Mouse (Mus musculus): ENCODE results near the gene Zbtb16. TPM values are rescaled to one million over a fixed set of nuclear protein-coding genes. Genes with fewer than 3 reads are reported as not detected.

Gene Zbtb16
- total RNA-seq, 2 experiments from 2014 or later, result 4.7 to 5.8 TPM

DNA sequence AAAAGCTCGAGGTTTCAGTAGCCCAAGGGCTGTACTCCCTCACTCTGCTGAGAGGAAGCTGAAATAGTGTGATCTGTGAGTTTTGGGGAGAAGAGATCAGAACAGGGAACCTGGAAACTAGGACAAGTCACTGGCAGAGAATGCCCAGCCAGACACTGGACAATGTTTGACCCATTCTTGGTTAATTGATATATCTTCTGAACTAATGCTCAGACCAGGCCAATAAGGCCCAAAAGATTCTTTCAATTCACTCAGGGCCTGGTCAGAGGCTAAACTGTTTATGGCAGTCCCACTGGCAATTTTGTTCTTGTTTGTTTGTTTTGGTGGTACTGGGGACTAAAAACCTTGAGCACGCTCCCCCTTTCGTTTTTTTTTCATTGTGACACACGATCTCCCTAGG, 87.8 kb downstream of the Zbtb16 start:
- ATAC-seq (replicated peaks; ENCODE audit: poor library complexity), result no peak

DNA sequence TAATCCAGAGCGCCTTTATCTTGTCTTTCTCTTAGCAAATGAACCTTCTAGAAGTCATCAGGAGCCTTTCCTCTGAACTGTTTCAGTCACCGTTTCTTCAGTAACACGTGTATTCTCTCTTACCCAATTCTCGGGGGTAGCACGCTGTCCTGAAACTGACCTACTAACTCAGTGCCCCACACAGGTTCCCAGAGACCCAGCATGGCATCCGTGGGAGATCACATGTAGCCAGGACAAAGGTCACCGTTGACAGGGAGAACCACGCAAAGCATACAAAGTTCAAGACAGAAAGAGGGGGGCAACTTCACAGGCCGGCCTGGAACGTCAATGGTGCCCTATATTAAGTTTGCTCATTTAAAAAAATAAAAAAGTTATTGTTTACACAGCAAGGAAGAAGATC, 89.5 kb downstream of the Zbtb16 start:
- no peak for ATAC-seq (replicated peaks; ENCODE audit: poor library complexity)

- ATAC-seq (replicated peaks; ENCODE audit: poor library complexity), result no peak
Observed at GRCm38 (mm10) chr9:48745347-48746119, 90.5 kb downstream of the Zbtb16 start.

DNA sequence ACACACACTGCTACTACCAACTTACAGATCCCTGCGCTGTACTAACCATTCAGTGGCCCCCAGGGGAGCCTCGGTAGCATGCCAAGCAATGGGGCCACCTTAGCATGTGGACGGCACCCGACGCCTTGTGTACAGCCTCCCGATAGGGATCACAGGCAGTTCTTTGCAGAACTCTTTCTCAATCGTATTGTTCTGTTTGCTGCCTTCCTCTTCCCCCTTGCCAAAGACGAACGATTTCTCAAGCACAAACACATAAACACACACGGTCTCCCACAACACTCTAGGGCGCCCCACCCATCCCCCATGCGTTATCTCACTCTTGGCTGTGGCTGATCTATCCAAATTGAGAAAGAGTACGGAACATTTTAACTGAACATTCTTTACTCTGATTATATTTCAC, 91.1 kb downstream of the Zbtb16 start:
- ATAC-seq (replicated peaks; ENCODE audit: poor library complexity), result peak; percentile 90

GRCm38 (mm10) chr9:48744451-48744850, 91.6 kb downstream of the Zbtb16 start:
- ATAC-seq (replicated peaks; ENCODE audit: poor library complexity), result no peak

- ATAC-seq (replicated peaks; ENCODE audit: poor library complexity), result no peak
Observed at GRCm38 (mm10) chr9:48743338-48744285, 92.4 kb downstream of the Zbtb16 start.

GRCm38 (mm10) chr9:48742150-48742549, 93.9 kb downstream of the Zbtb16 start:
- no peak for ATAC-seq (replicated peaks; ENCODE audit: poor library complexity)

- no peak for ATAC-seq (replicated peaks; ENCODE audit: poor library complexity)
Observed at GRCm38 (mm10) chr9:48741433-48742077, 94.5 kb downstream of the Zbtb16 start.

DNA sequence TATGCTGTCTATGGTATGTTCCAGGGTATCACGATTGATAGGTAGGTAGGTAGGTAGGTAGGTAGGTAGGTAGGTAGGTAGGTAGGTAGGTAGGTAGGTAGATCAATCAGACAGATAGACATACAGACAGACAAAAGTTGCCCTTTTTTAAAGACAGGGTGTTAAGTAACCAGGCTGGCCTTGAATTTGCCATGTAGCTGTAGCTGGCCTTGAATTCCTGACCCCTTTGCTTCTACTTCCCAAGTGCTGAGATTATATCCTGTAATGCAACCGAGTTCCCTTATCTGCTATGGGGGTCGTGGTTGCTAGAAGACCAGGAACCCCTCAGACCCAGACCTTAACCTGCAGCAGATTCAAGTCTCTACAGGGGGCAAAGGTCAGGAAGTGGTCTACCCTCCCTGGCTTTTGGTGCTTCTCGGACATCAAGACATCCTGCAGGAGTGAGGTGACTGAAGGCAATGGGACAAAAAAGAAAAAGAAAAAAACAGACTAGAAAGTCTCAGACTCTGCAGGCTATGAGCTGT, 95.2 kb downstream of the Zbtb16 start:
- ATAC-seq (replicated peaks; ENCODE audit: poor library complexity), result no peak

GRCm38 (mm10) chr9:48740098-48740505, 95.9 kb downstream of the Zbtb16 start:
- ATAC-seq (replicated peaks; ENCODE audit: poor library complexity), result peak; percentile 61

- ATAC-seq (replicated peaks; ENCODE audit: poor library complexity), result no peak
Observed at GRCm38 (mm10) chr9:48738795-48739476, 97.1 kb downstream of the Zbtb16 start.

- ATAC-seq (replicated peaks; ENCODE audit: poor library complexity), result no peak
Observed at GRCm38 (mm10) chr9:48737911-48738310, 98.1 kb downstream of the Zbtb16 start.

- ATAC-seq (replicated peaks; ENCODE audit: poor library complexity), result no peak
Observed at GRCm38 (mm10) chr9:48737210-48737850, 98.7 kb downstream of the Zbtb16 start.

DNA sequence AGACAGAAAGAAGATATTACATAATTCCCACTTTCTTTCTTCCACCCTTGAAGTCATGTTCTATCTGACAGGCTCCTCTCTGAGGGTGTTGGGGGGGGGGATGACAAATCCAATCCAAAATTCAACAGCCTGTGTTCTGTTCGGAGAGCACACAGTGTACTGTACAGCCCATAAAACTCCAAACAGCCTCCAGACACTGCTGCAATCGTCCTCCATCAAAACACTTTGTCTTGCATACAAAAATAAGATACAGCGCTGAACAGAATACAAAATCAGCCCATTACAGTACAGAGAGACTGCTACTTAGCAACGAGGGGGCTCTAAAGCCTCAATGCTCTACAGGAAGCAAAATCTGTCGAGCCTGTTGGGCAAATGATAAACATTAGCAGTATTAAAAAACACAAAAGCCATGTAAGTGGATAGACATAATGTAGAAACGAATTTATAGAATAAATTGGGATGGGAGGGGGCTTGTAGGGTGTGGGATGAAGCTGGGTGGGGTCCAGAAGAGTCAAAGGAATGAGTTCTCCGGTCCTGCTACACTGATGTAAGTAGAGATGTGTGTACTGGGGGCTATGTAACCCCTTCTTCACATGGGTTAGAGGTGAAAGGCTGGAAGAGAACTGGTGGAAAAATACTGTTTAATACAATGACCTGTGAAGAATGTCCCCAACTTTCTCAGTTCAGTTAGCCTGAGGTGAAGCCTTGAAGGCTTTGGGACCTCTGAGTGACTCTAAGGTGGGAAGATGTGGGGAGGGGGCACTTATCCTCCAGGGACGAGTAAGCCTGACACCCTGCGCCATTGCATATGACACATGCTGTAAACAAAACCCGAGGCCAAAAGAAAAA, 99.4 kb downstream of the Zbtb16 start:
- no peak for ATAC-seq (replicated peaks; ENCODE audit: poor library complexity)

DNA sequence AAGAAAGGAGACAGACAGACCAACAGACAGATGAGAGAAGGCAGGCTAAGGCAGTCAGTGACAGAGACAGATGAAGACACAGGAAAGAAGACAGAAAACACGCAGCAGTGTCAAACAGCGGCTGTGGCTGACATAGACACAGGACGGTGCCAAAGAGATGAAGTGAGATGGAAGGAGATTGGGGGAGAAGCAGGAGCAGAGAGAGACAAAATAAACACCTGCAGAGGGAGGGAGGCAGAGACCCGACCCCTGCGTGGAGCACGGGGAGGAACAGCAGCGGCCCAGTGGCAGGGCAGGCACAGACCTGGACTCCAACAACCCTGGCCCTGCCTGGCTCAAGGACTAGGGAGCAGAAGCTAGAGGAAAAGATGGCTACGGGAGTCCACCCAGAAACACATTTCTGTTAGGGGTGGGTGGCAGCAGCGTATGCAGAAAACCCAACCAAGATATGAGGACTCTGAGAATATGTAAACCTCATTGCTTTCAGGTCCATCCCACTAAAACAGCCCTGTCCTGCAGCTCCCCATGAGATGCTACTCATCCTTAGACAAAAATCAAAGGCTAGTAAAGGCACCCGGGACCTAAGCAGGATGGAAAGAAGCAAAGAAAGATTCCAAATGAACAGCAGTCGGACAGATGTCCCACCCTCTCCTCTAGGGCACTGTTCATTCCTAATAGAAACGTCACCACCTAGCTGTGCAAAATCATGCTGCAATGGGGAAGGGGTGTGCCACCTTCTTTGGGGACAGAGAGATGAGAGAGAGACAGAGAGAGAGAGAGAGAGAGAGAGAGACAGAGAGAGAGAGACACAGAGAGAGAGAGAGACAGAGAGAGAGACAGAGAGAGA, 100.3 kb downstream of the Zbtb16 start:
- ATAC-seq (replicated peaks; ENCODE audit: poor library complexity), result no peak

- ATAC-seq (replicated peaks; ENCODE audit: poor library complexity), result no peak
Observed at GRCm38 (mm10) chr9:48734725-48735465, 101.1 kb downstream of the Zbtb16 start.

DNA sequence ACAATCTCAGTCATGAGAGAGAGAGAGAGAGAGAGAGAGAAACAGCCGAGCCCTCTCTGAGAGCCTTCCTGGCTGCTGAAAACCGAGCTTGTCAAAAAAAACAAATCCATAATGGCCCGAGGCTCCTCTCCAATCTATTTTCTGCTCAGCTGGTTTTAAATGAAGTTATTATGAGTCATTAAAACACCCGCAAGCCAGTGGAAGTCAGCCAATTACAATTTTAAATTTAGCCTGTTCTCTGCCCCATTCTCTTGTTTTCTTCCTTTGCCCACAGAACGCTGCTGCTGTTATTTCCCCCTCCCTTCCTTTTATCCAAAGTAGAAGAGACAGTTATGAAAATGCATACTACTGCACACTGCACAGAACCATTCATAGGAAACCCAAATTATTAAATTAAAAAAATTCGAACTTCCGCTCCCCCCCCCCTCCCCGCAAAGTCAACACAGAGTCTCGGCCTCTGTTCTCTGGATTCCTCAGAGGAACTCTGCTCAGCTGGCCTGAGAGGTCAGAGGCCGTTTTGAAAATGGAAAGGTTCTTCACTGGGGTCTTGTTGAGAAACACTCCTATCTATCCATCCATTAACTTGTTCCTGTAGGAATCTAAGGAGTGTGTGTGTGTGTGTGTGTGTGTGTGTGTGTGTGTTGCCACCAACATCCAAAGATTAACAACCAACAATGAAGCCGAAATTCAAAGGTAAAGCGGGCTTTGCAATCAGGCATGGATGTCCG, 102.0 kb downstream of the Zbtb16 start:
- no peak for ATAC-seq (replicated peaks; ENCODE audit: poor library complexity)
